17 mouse cellular contexts compared by ENCODE assay signal in the genomic region with DNA sequence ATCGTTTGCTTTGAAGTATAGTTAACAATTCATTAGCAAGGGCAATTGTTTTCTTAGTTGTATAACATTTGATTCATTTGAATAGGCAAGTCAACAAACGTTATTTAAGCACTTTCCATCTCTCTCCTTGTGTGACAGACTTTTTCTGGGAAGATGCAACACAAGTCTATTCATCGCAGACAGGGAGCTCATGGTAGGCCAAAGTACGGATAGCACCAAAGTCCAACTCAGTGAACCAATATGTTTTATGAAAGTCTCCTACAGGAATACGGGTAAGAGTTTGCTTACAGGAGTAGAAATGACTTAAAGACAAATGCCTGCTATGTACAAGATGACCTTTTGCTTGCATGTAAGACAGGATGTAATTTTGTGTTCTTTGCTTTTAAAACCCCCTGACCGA.
"Had no signal": no experiment of that assay in that cellular context is flagged by ENCODE, and none has a peak within 500 bp of the region (broad histone marks: within the 10 kb centered on the region; RNA-seq: fewer than 3 reads in every experiment).

No protein-coding gene starts in this region.

- H3K36me3 ChIP-seq: lung, embryonic 15.5 days; midbrain, embryonic 13.5 days; midbrain, embryonic 15.5 days; neural tube, embryonic 12.5 days; stomach, embryonic 15.5 days had no signal

- H3K9me3 ChIP-seq: lung, embryonic 15.5 days; megakaryocyte, embryonic 14.5 days; midbrain, embryonic 13.5 days; midbrain, embryonic 15.5 days; neural tube, embryonic 12.5 days; stomach, embryonic 15.5 days had no signal

- H3K27me3 ChIP-seq: lung, embryonic 15.5 days; megakaryocyte, embryonic 14.5 days; midbrain, embryonic 13.5 days; midbrain, embryonic 15.5 days; neural tube, embryonic 12.5 days; stomach, embryonic 15.5 days had no signal

- H3K4me2 ChIP-seq: lung, embryonic 15.5 days; midbrain, embryonic 11.5 days; midbrain, embryonic 13.5 days; midbrain, embryonic 15.5 days; neural tube, embryonic 12.5 days; stomach, embryonic 15.5 days had no signal

- H3K4me1 ChIP-seq: lung, embryonic 15.5 days; megakaryocyte, embryonic 14.5 days; midbrain, embryonic 13.5 days; midbrain, embryonic 15.5 days; neural tube, embryonic 12.5 days; stomach, embryonic 15.5 days had no signal

- ATAC-seq: lung, postnatal 0 days; midbrain, embryonic 13.5 days; midbrain, embryonic 15.5 days had no signal

- H3K27ac ChIP-seq: lung, embryonic 15.5 days; macrophage; midbrain, embryonic 13.5 days; midbrain, embryonic 15.5 days; neural tube, embryonic 12.5 days; stomach, embryonic 15.5 days; stomach, postnatal 0 days had no signal

- H3K9ac ChIP-seq: lung, embryonic 15.5 days; midbrain, embryonic 13.5 days; midbrain, embryonic 15.5 days; neural tube, embryonic 12.5 days; stomach, embryonic 15.5 days had no signal

- DNase-seq: lung, adult 2 months; lung, postnatal 14 days; lung, postnatal 36 days; right cerebral cortex, postnatal 14 days; thymus, adult 2 months; thymus, postnatal 25 days; thymus, postnatal 4 days had no signal

- H3K4me3 ChIP-seq: lung, embryonic 15.5 days; megakaryocyte, embryonic 14.5 days; midbrain, embryonic 13.5 days; midbrain, embryonic 15.5 days; neural tube, embryonic 12.5 days; stomach, embryonic 15.5 days had no signal
